Mouse (Mus musculus) mouse trophoblast stem cell (cell line): ENCODE results near the gene Mrpl38.

Experiments
- in situ Hi-C, 2 experiments: fragments of 300-500 bp; cut with MseI, MboI; formaldehyde crosslinking; loops; 2 replicates in 1 of 2; 3 replicates in 1 of 2; pipeline ENCODE4 v1.15.1; 2025

Mrpl38 gene

DNA sequence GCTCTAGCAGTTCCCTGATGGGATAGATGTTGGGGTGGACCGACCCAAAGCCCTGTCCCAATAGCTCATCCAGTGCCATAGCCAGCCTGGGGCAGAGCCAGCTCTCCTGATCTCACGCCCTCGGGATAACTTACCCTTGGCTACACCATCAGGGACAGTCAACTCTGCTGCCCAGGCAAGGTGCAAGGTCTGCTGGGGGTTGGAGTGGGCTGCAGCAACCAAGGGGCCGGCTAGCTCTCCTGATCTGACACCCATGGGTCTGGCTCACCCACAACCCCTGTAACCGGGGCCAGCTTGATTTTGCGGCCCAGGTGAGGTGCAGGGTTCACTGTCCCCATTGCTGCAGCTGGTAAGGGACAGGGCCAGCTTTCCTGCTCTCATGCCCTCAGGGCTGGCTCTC is 47.1 kb downstream of the Mrpl38 start:
- in situ Hi-C loops, result no loop called here

DNA sequence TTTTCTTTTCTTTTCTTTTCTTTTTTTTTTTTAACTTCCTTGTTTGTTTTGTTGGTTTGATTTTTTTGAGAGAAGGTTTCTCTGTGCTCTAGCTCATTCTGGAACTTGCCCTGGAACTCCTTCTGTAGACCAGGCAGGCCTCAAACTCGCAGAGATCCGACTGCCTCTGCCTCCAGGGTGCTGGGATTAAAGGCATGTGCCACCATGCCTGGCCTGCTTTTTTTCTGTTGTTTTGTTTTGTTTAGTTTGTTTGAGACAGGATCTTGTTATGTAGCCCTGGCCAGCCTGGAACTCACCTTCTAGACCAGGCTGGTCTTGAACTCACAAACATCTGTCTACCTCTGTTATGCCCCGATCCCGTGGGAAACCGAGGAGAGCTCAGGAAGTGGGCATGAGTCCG is 49.1 kb downstream of the Mrpl38 start:
- in situ Hi-C loops, result no loop called here

DNA sequence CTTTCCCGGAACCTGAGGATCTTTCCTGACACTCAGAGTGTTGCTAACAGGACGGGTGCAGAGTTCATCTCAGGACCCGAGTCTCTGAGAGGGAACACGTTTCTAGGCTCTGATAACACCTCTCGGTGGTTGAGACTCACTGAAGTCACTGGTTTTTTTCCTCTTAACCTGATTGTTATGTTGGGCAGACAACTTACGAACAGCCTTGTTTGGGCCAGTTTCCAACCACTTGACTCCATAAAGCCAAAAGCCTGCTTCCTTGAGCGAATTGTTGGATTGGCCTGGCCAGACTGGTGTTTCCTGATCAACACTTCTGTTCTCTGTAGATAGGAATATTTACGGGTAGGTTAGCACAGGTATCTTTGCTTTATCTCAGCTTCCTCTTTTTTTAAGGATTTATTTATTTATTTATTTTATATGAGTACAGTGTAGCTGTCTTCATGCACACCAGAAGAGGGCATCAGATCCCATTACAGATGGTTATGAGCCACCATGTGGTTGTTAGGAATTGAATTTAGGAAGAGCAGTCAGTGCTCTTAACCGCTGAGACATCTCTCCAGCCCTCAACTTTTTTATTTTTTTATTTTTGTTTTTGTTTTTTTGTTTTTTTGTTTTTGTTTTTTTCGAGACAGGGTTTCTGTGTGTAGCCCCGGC is 49.8 kb downstream of the Mrpl38 start:
- in situ Hi-C loops, result no loop called here

DNA sequence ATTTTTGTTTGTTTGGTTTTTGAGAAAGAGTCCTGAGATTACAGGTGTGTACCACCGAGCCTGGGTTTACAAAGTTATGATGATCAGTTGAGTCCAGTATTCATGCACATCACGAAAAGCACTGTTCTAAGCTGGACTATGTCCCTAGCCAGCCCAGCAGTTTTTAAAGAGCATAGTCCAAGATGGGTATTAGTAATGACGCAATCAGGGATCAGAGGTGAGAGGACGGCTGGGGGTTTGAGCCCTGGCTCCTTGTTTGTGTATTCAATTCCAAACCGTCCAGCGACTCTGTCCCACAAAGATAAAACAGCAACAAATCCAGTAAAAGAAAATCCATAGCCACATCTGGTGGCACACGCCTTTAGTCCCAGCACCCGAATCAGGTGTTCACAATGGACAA is 50.5 kb downstream of the Mrpl38 start:
- in situ Hi-C loops, result no loop called here

DNA sequence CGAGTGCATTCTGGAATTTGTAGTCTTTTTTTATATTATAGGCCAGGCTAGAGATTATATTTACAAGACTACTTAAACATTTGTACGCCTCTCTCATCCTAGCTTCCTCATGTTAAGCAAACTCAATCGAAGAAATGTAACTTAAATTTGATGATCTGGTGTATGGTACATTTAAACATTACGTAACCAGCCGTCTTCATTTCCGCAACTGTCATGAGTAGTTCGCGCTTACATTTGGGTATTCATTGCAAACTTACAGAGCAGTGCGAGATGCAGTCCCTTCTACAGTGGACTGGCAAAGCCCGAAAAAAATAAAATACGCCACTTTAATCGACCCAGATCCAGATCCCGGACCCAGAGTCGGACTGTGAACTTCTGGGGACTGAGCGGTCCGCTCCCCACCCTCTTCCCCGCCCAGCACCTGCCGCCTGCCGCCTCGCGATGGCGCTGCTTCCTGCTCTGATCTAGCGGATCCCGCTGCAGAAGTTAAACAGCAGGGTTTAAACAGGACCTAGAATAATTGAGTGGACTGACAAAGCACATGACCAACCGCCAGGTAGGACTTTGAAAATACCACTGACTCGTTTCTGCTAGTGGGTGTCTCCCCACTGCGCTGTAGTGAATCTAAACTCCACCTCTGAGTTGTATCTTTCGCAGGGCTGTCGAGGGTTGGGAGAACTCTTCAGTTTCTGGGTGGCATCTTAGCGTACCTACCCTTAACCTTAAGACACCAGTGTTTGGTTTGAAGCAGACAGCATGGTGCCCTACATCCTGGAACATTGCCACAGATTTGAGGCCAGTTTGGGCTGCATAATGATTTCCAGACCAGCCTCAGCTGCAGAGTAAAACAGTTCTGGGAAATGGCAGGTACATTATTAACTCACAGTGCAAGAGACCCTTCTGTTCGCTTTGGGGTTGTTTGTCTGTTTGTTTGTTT is 51.2 kb downstream of the Mrpl38 start:
- in situ Hi-C loops, result no loop called here

DNA sequence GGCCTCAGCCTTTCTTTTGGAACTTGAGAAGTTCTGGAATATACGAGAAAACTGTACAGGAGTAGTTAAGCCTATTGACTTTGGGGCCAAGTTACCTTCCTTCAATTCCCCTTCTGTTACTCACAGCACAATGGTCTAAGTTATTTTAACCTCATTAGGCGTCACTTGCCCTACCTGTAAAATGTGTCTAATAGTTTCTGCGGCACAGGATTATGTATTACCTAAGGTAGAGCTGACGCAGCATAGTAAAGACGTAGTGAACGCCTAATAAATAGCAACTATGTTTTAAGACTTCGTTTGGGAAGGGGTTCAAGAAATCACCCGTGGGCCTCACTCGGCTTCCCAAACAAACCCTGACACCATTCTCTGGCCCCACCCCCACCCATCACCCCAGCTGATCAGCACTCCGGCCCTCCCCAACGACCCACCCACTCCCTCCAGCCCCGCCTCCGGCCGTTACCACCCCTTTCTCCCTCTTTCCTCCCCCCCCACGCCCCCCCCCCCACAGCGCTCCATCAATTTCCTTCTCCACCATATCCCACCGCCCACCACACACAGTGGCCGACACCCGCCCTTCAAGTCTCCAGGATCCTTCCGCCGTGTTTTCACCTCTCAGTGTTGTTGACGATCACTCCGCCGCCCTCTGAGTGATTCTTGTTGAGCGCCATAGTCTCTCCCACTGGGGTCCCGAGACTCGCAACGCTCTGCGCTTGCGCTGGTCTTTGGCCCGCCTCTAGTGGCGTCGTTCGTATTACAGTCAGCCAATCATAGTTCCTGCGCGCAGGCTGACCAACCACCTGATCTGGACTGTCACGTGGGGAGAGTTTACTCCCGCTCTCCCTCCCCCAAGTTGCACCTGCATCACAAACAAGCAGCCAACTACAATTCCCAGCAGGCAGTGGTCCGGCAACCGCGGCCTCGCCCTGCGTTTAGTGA is 52.1 kb downstream of the Mrpl38 start, which contains the start of gene Wbp2:
TSS of gene Wbp2 (minus strand) at position 738 of the 936 bp plus-strand sequence.
- in situ Hi-C loops, result no loop called here

DNA sequence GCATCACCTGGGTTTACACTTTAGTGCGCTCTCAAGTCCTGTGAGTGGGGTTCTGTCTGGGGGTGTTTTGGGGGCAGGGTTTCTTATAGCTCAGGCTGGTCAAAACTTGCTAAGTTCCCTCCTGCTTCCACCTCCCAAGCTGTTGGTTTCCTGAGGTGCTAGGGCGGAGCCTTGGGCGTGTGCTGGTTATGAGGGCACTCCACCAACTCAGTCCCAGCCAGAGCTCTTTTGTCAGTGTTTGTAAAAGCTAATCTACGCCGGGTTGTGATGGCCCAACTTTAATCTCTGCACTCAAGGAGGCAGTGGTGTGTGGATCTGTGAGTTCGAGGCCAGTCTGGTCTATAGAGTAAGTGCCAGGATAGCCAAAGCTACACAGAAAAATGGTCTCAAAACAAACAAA is 54.5 kb downstream of the Mrpl38 start:
- in situ Hi-C loops, result no loop called here

DNA sequence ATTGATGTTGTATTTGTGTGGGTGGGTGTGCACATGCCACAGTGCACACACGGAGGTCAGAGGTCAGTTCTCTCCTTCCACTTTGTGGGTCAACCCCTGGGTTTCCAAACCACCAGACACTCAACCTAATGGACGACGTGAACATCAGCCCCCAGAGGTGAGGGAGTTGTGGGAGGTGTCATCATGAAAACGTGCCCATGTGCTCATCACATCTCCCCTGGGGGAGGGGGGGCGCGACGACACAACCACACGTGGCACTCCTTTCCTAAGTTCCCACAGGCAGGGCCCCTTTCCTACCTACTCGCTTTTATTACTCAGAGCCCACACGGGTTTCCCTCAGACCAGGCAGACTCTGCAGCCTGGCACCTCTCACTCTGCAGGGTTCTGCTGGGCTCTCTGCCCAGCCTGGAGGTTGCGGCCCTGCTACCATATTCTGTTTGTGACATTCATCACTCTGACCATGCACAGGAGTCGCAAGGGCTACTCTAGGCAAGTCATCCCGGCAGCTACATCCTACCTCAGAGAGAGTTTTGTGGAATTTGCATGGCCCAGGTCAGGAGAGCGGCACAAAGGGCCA is 55.5 kb downstream of the Mrpl38 start:
- in situ Hi-C loops, result no loop called here
